ENCODE assay signal across 8 mouse cellular contexts in genomic region chr9:96727688-96728087, GRCm38 (mm10). TPM values are rescaled to one million over a fixed set of nuclear protein-coding genes. Genes with fewer than 3 reads are reported as not detected.
DNase-seq lines count a peak whose midpoint lies in the region; ATAC-seq and TF ChIP-seq lines count a peak whose summit lies in the region.

No protein-coding gene starts in this region.

- 91% methylated on average over 6 of the region's 6 CpGs for WGBS in hindbrain, embryonic 13.5 days
- WGBS in hindbrain, embryonic 11.5 days: 90% methylated on average over 6 of the region's 6 CpGs
- WGBS in embryonic facial prominence, embryonic 15.5 days: 62% methylated on average over 6 of the region's 6 CpGs
- 68% methylated on average over 6 of the region's 6 CpGs for WGBS in kidney, adult 2 months
- WGBS in midbrain, embryonic 15.5 days: 88% methylated on average over 6 of the region's 6 CpGs
- WGBS in intestine, embryonic 15.5 days: 84% methylated on average over 6 of the region's 6 CpGs

- no peak for DNase-seq in hindbrain, embryonic 11.5 days (ENCODE audit: low spot score)
- peak; percentile 68 for DNase-seq in kidney, adult 2 months
- no peak for DNase-seq in embryo, embryonic 11 days
- DNase-seq in spleen, postnatal 14 days (ENCODE audit: low spot score in 2 of 2): no peak

- no peak for TF ChIP-seq CTCF in kidney, adult 2 months (conservative IDR thresholded peaks at IDR 0.05; ENCODE audit: insufficient read depth, insufficient read length, low read depth, low read length)

- H3K9me3 ChIP-seq in hindbrain, embryonic 13.5 days: no peaks in the 10 kb centered on the region
- no peaks in the 10 kb centered on the region for H3K9me3 ChIP-seq in hindbrain, embryonic 11.5 days (ENCODE audit: control insufficient read depth, low read length)
- H3K9me3 ChIP-seq in embryonic facial prominence, embryonic 15.5 days (replicated peaks): no peaks in the 10 kb centered on the region
- H3K9me3 ChIP-seq in midbrain, embryonic 15.5 days: no peaks in the 10 kb centered on the region
- no peaks in the 10 kb centered on the region for H3K9me3 ChIP-seq in intestine, embryonic 15.5 days

- peak overlapping the region; percentile 89; the same call in 1 of the 2 replicates for H3K27ac ChIP-seq in hindbrain, embryonic 13.5 days
- no peak overlapping the region for H3K27ac ChIP-seq in hindbrain, embryonic 11.5 days (ENCODE audit: low read depth, low read length)
- H3K27ac ChIP-seq in embryonic facial prominence, embryonic 15.5 days (replicated peaks): peak overlapping the region; percentile 40
- H3K27ac ChIP-seq in kidney, adult 2 months (ENCODE audit: insufficient read depth, low read depth, low read length): peak overlapping the region; percentile 63
- peak overlapping the region; percentile 26; the same call in 1 of the 2 replicates for H3K27ac ChIP-seq in midbrain, embryonic 15.5 days
- H3K27ac ChIP-seq in intestine, embryonic 15.5 days: no peak overlapping the region

- H3K4me3 ChIP-seq in hindbrain, embryonic 13.5 days: 0 out of 2 replicates have a peak overlapping the region, but pooled peaks have one; percentile 44
- H3K4me3 ChIP-seq in hindbrain, embryonic 11.5 days (ENCODE audit: low read depth, low read length): no peak overlapping the region
- H3K4me3 ChIP-seq in embryonic facial prominence, embryonic 15.5 days (replicated peaks): no peak overlapping the region
- no peak overlapping the region for H3K4me3 ChIP-seq in kidney, adult 2 months (ENCODE audit: insufficient read depth, low read depth, low read length)
- H3K4me3 ChIP-seq in midbrain, embryonic 15.5 days: no peak overlapping the region
- no peak overlapping the region for H3K4me3 ChIP-seq in intestine, embryonic 15.5 days (replicated peaks)

- no peaks in the 10 kb centered on the region for H3K27me3 ChIP-seq in hindbrain, embryonic 13.5 days
- H3K27me3 ChIP-seq in hindbrain, embryonic 11.5 days (ENCODE audit: control insufficient read depth, insufficient read depth, low read length): no peaks in the 10 kb centered on the region
- no peaks in the 10 kb centered on the region for H3K27me3 ChIP-seq in embryonic facial prominence, embryonic 15.5 days
- no peaks in the 10 kb centered on the region for H3K27me3 ChIP-seq in kidney, adult 2 months (replicated peaks; ENCODE audit: control insufficient read depth, insufficient read depth, low read length)
- H3K27me3 ChIP-seq in midbrain, embryonic 15.5 days (replicated peaks): no peaks in the 10 kb centered on the region
- no peaks in the 10 kb centered on the region for H3K27me3 ChIP-seq in intestine, embryonic 15.5 days (replicated peaks)

- H3K4me1 ChIP-seq in hindbrain, embryonic 13.5 days (replicated peaks): peaks cover 63% of the 10 kb centered on the region
- H3K4me1 ChIP-seq in hindbrain, embryonic 11.5 days (replicated peaks; ENCODE audit: control insufficient read depth, insufficient read depth, low read length): peaks cover 2% of the 10 kb centered on the region; the same call in 1 of the 2 replicates
- H3K4me1 ChIP-seq in embryonic facial prominence, embryonic 15.5 days: peaks cover 38% of the 10 kb centered on the region
- H3K4me1 ChIP-seq in kidney, adult 2 months (ENCODE audit: control insufficient read depth, insufficient read depth, low read length): peaks cover 18% of the 10 kb centered on the region
- H3K4me1 ChIP-seq in midbrain, embryonic 15.5 days: peaks cover 58% of the 10 kb centered on the region
- peaks cover 4% of the 10 kb centered on the region for H3K4me1 ChIP-seq in intestine, embryonic 15.5 days (replicated peaks)

- H3K4me2 ChIP-seq in hindbrain, embryonic 13.5 days: peak overlapping the region; percentile 51
- no peak overlapping the region for H3K4me2 ChIP-seq in hindbrain, embryonic 11.5 days (replicated peaks; ENCODE audit: low read depth, low read length)
- H3K4me2 ChIP-seq in embryonic facial prominence, embryonic 15.5 days (replicated peaks): no peak overlapping the region
- peak overlapping the region; percentile 52 for H3K4me2 ChIP-seq in midbrain, embryonic 15.5 days
- H3K4me2 ChIP-seq in intestine, embryonic 15.5 days (replicated peaks): no peak overlapping the region

- no peak for ATAC-seq in hindbrain, embryonic 13.5 days (ENCODE audit: low FRiP score)
- no peak for ATAC-seq in hindbrain, embryonic 11.5 days (ENCODE audit: low FRiP score)
- no peak for ATAC-seq in embryonic facial prominence, embryonic 15.5 days (ENCODE audit: insufficient number of reproducible peaks, low FRiP score, low TSS enrichment, low read depth)
- no peak for ATAC-seq in midbrain, embryonic 15.5 days (replicated peaks)
- no peak for ATAC-seq in intestine, embryonic 15.5 days

- no peaks in the 10 kb centered on the region for H3K36me3 ChIP-seq in hindbrain, embryonic 13.5 days
- no peaks in the 10 kb centered on the region for H3K36me3 ChIP-seq in hindbrain, embryonic 11.5 days (ENCODE audit: control insufficient read depth, insufficient read depth, low read length)
- no peaks in the 10 kb centered on the region for H3K36me3 ChIP-seq in embryonic facial prominence, embryonic 15.5 days
- no peaks in the 10 kb centered on the region for H3K36me3 ChIP-seq in kidney, adult 2 months (ENCODE audit: control insufficient read depth, insufficient read depth, low read length)
- H3K36me3 ChIP-seq in midbrain, embryonic 15.5 days (replicated peaks): no peaks in the 10 kb centered on the region
- H3K36me3 ChIP-seq in intestine, embryonic 15.5 days: no peaks in the 10 kb centered on the region

- H3K9ac ChIP-seq in hindbrain, embryonic 13.5 days: no peak overlapping the region
- H3K9ac ChIP-seq in hindbrain, embryonic 11.5 days (ENCODE audit: low read depth, low read length): no peak overlapping the region
- H3K9ac ChIP-seq in embryonic facial prominence, embryonic 15.5 days: no peak overlapping the region
- H3K9ac ChIP-seq in midbrain, embryonic 15.5 days: no peak overlapping the region
- H3K9ac ChIP-seq in intestine, embryonic 15.5 days: no peak overlapping the region

- TF ChIP-seq POLR2A in kidney, adult 2 months (IDR thresholded peaks at IDR 0.05; ENCODE audit: low read depth, low read length): no peak

RNA-seq across cellular contexts. Expression of gene Zbtb38, which starts 24.9 kb away (rescaled TPM):
- 42.2 and 44.0 TPM in 2 replicates for polyA plus RNA-seq in hindbrain, embryonic 13.5 days (2015; fragmentation: Nextera tagmentation; extraction: Ambion mirVana)
- polyA plus RNA-seq in hindbrain, embryonic 11.5 days (2014; fragmentation: Nextera tagmentation; extraction: Ambion mirVana): 11.1 and 14.3 TPM in 2 replicates
- polyA plus RNA-seq in embryonic facial prominence, embryonic 15.5 days (2015; fragmentation: Nextera tagmentation; extraction: Ambion mirVana): 21.2 and 22.1 TPM in 2 replicates
- polyA plus RNA-seq in kidney, adult 2 months (2012; rRNA removed): 10.2 and 12.9 TPM in 2 replicates
- 57.2 and 59.2 TPM in 2 replicates for polyA plus RNA-seq in midbrain, embryonic 15.5 days (2015; fragmentation: Nextera tagmentation; extraction: Ambion mirVana)
- 22.5 and 22.9 TPM in 2 replicates for polyA plus RNA-seq in intestine, embryonic 15.5 days (2015; fragmentation: Nextera tagmentation; extraction: Ambion mirVana)

Comparison
In these comparisons a context has a peak if more than half of its experiments do, and no peak if none do; other contexts are left out.
1. H3K27ac ChIP-seq: peak in hindbrain, embryonic 13.5 days (single experiment), embryonic facial prominence, embryonic 15.5 days (single experiment), kidney, adult 2 months (single experiment) and midbrain, embryonic 15.5 days (single experiment); none in hindbrain, embryonic 11.5 days (single experiment) and intestine, embryonic 15.5 days (single experiment).
2. H3K4me2 ChIP-seq: peak in hindbrain, embryonic 13.5 days (single experiment) and midbrain, embryonic 15.5 days (single experiment); none in hindbrain, embryonic 11.5 days (single experiment), embryonic facial prominence, embryonic 15.5 days (single experiment) and intestine, embryonic 15.5 days (single experiment).